Mouse (Mus musculus): Measurements from ENCODE around the gene Cbfa2t2.

Cbfa2t2 gene

GRCm38 (mm10) chr2:154568329-154569070 lies 132.2 kb downstream of the Cbfa2t2 start:
- DNase-seq (ENCODE audit: low spot score in 2 of 2): peak in 1 of 2 experiments; percentile 59

- peak in 1 of 2 experiments; percentile 53 for DNase-seq (ENCODE audit: low spot score in 2 of 2)
Measured at GRCm38 (mm10) chr2:154569071-154569748, 132.9 kb downstream of the Cbfa2t2 start.

GRCm38 (mm10) chr2:154569836-154570286 lies 133.6 kb downstream of the Cbfa2t2 start, which contains the start of gene E2f1:
Gene E2f1, minus strand, starts transcription at chr2:154569892.
- peak; percentile 91 to 96 for DNase-seq (ENCODE audit: low spot score in 2 of 2)

- no peak for DNase-seq (ENCODE audit: low spot score in 2 of 2)
Measured at GRCm38 (mm10) chr2:154570666-154571065, 134.4 kb downstream of the Cbfa2t2 start.

DNA sequence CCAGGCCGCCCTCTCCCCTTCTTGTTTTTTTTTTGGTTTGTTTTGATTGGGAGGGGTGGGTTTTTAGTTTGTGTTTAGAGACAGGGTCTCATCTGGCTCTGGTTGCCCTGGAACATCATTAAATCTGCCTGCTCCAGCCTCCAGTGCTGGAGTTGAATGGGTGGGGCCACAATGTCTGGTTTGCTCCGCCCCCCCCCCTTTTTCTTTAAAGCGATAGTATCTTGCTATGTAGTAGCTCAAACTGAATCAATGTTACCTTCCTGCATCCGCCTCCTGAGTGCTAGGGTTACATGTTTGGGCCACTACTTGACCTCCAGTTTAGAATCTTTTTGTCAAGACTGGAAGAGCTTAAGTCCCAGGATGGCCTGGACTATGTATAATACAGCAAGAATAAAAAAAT lies 135.0 kb downstream of the Cbfa2t2 start:
- DNase-seq (ENCODE audit: low spot score in 2 of 2): no peak

- DNase-seq (ENCODE audit: low spot score in 2 of 2): no peak
Measured at GRCm38 (mm10) chr2:154571976-154572375, 135.7 kb downstream of the Cbfa2t2 start.

DNA sequence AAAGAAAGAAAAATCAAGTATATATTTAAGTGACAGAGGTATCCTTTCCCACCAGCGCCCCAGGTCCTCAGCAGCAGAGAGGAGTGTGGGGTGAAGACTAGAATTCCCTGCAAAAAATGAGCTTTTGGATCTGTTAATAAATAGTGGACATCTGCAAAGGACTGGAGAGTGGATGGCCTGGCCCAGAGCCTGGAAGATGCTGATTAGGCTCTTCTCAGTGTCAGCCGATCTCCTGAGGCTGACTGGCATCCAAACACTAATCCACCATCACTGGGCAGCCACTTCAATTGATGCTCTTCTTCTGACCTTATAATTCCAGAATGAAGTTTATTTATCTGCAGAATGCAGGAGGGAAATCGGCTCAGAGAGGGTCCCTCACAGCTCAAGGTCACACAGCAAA lies 136.7 kb downstream of the Cbfa2t2 start:
- DNase-seq (ENCODE audit: low spot score in 2 of 2): no peak

DNA sequence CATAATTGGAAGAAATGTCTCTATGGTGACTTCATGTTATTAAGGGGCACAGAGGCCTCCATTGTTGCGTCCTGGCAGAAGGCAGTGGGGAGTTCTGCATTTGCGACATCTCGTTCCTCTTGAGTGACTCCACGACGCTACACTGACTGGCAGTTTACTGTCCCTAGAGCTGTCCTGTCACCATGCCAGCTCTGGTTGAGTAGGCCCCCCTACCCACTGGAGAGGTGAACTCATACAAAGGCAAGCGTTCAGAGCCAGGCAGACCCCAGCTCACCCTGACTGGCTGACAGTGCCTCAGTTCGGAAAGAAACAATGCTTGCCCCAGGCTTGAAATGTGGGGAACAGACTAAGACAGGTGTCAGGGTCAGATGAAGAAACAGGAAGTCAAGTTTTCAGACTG lies 138.0 kb downstream of the Cbfa2t2 start:
- no peak for DNase-seq (ENCODE audit: low spot score in 2 of 2)

DNA sequence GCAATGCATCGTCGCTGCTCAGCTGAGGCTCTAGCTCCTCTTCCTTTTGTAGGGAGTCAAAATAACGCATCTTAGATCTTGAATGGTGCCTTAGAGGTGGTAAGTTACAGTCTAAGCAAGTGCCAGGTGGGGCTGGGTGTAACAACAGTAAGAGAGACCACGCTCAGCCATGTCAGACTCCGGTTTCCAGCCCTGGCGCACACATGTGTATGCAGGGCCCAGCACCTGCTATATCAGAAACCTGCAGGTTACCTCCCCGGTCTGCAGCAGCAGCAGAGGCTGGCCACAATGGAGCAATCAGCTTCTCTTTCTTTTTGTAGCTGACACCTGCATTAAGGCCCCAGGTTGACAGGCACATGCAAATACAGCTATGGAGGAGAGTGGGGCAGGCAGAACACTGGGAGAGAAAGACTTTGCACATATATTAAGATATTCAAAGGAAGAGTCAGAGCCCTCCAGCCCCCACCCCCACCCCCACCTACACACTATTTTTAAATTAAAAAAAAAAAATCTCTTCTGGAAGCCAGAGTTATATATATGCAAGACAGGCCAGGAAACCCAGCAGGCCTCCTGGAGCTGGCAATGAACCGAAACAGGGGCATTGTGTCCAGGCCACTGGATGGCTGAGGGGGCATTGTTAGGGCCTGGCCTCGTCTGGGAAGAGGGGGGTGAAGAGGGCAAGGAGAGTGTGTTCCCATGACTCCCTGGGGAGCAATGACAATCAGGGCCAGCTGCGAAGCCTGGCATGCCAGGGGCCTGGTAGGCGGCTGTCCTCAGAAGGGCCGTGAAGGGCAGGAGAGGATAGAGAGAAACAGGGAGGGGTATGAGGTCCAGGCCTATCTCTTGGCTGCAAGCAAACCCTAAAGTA lies 140.8 kb downstream of the Cbfa2t2 start:
- DNase-seq (ENCODE audit: low spot score in 2 of 2): no peak

DNA sequence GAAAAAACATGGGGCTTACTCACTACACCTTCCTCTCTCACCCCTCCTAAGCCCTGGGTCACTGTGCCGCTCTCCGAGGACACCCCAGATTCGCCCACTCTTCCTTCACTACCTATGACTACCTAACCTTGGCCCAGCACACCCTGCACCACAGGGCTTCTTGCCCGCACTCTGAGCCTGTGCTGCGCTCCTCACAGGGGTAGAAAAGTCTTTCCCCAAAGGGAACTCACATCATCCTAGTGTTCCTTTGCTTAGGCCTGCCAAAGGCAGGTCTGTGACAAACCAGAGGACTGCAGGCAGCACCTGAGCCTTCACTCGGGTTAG lies 141.4 kb downstream of the Cbfa2t2 start:
- no peak for DNase-seq (ENCODE audit: low spot score in 2 of 2)

GRCm38 (mm10) chr2:154580586-154580985 lies 144.3 kb downstream of the Cbfa2t2 start:
- no peak for DNase-seq (ENCODE audit: low spot score in 2 of 2)

- no peak for DNase-seq (ENCODE audit: low spot score in 2 of 2)
Measured at GRCm38 (mm10) chr2:154581421-154581820, 145.1 kb downstream of the Cbfa2t2 start.

GRCm38 (mm10) chr2:154583906-154584872 lies 147.9 kb downstream of the Cbfa2t2 start:
- peak in 1 of 2 experiments; percentile 70 for DNase-seq (ENCODE audit: low spot score in 2 of 2)

DNA sequence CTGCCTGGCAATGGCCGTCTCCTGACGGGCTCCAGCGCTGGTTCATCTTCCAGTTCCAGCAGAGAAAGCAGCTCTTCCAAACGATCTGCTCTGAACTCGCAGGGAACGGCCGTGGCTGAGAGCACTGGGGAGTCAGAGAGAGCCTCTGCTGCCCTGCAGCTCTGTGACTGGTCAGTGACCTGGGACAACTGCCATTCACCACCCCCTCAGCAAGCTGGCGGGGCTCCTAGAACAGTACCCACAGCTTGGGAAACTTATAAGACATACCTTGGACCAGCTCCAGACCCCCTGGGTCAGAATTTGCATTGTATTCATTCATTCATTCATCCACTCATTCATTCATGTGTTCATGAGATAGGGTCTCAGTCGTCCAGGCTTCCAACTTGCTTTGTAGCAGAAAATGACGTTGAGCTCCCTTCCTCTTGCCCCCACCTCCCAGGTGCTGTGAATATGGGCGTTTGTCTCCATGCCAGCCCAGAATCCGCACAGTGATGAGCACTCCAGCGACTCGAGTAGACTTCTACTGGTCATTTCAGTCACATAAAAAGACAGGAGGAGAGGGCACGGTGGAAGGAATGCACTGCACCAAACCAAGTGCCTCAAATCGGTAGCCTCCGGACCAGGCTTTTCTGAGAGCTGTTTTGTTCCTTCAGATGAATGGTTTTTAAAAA lies 148.8 kb downstream of the Cbfa2t2 start:
- DNase-seq (ENCODE audit: low spot score in 2 of 2): peak in 1 of 2 experiments; percentile 42

DNA sequence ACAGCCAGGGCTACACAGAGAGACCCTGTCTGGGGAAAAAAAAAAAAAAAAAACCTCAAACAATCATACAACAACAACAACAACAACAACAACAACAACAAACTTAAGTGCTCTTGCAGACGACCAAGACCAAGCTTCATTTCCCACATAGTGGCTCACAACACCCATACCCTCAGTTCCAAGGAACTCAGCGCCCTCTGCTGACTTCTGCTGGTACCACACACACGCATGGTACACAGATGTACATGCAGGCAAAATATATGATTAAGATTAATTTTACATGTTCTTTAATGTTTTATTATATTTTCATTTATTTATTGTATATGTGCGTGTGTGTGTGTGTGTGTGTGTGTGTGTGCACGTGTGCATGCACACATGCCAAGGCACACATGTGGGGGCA lies 150.1 kb downstream of the Cbfa2t2 start:
- DNase-seq (ENCODE audit: low spot score in 2 of 2): peak; percentile 51 to 80
